Mouse (Mus musculus) megakaryocyte, embryonic 14.5 days (primary cell): ENCODE data around the gene Cox6b1. TPM values are rescaled to one million over a fixed set of nuclear protein-coding genes. Genes with fewer than 3 reads are reported as not detected.

ENCODE experiments used
- H3K27me3 ChIP-seq: replicated peaks from 2 replicates; pipeline ENCODE3; 2012; ENCODE audit warnings: inconsistent platforms
- H3K36me3 ChIP-seq: replicated peaks from 2 replicates; pipeline ENCODE3; 2012; ENCODE audit warnings: low read length, inconsistent platforms, mixed read lengths
- H3K4me1 ChIP-seq: 2 replicates; pipeline ENCODE4 v1.6.1; 2012; ENCODE audit warnings: inconsistent platforms
- H3K4me3 ChIP-seq: replicated peaks from 2 replicates; pipeline ENCODE3; 2012; ENCODE audit warnings: moderate library complexity, mild to moderate bottlenecking, inconsistent platforms
- H3K9me3 ChIP-seq: 2 replicates; pipeline ENCODE4 v1.6.1; 2012; ENCODE audit warnings: inconsistent platforms
- FLI1 ChIP-seq: IDR thresholded peaks from 2 replicates; pipeline ENCODE4 v1.6.1; 2012; ENCODE audit warnings: low read length, inconsistent platforms, mixed read lengths
- GATA1 ChIP-seq: IDR thresholded peaks from 3 replicates; pipeline ENCODE4 v1.6.1; 2012; ENCODE audit warnings: mixed read lengths, low read length, inconsistent platforms, borderline replicate concordance
- polyA plus RNA-seq: library from polyadenylated mRNA; stranded (reverse); fragments of >175 nt; gene quantifications from 2 replicates; pipeline ENCODE4 v1.2.3, GENCODE M21; 2012; ENCODE audit warnings: low replicate concordance; ENCODE audit not compliant: insufficient read depth

The Cox6b1 gene
- polyA plus RNA-seq, 1 experiment: 197 TPM

GRCm38 (mm10) chr7:30634621-30635020 lies 8.7 kb upstream of the Cox6b1 start:
- H3K27me3 ChIP-seq: peaks cover 54% of the 10 kb centered on the region
- TF ChIP-seq FLI1 (no peak), GATA1 (no peak)

DNA sequence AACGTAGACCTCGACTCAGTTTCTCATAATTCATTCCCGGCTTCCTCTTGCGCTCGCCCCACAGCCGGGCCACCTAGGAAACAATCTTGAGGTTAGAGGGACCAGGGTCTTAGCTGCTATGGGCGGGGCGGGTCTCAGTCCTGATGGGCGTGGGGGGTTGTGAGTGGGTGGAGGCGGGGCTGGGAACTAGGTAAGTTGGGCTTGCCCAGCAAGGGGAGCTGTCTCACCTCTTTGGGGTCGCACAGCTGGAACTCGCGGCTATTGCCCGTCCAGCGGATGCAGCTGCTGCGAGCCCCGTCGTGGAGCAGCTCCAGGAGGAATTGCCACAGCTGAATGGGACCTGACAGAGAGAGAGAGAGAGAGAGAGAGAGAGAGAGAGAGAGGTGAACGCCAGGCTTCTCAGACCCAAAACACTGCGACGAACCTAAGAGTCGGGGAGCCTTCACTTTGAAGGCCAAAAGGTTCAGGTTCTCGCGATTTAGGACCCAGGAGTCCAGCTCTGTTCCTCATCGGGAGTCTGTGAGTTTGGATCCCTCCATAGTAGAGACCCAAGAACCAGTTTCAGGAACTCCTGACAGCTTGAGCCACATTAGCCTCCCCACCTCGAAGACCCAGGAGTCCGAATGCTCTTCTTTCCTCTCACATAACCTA lies 7.9 kb upstream of the Cox6b1 start:
- peaks cover 51% of the 10 kb centered on the region for H3K4me1 ChIP-seq
- no peaks in the 10 kb centered on the region for H3K9me3 ChIP-seq
- H3K4me3 ChIP-seq: peak overlapping the region; percentile 89
- peaks cover under 1% of the 10 kb centered on the region for H3K36me3 ChIP-seq
- peaks cover 57% of the 10 kb centered on the region for H3K27me3 ChIP-seq
- TF ChIP-seq FLI1: no peak
- no peak for TF ChIP-seq GATA1

More at GRCm38 (mm10) chr7:30634621-30635020, 8.7 kb upstream of the Cox6b1 start:
- H3K9me3 ChIP-seq: no peaks in the 10 kb centered on the region
- peak overlapping the region; percentile 89 for H3K4me3 ChIP-seq
- H3K4me1 ChIP-seq: peaks cover 52% of the 10 kb centered on the region
- H3K36me3 ChIP-seq: peaks cover 3% of the 10 kb centered on the region

DNA sequence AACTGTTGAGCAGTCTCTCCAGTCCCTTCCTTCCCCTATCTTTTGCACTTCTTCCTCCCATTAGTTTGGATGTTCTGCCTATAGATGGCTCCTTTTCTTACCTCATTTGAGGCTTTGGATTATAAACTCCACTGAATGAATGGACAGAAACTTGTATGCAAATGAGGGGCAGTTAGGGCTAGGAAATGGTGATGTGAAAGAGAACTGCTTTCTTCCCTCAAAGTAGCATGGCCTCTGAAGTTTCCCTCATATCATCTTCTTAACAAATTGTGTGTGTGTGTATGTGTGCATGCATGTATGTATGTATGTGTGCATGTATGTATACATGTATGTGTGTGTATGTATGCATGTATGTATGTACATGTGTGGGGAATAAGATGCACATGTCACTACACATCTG lies 3.1 kb upstream of the Cox6b1 start:
- peaks cover 39% of the 10 kb centered on the region for H3K4me1 ChIP-seq

GRCm38 (mm10) chr7:30626647-30627046 lies 696 bp upstream of the Cox6b1 start:
- H3K9me3 ChIP-seq: no peaks in the 10 kb centered on the region
- no peak for TF ChIP-seq FLI1
- TF ChIP-seq GATA1: no peak
- peaks cover 8% of the 10 kb centered on the region for H3K27me3 ChIP-seq
- peaks cover 30% of the 10 kb centered on the region for H3K36me3 ChIP-seq
- H3K4me1 ChIP-seq: peaks cover 40% of the 10 kb centered on the region
- H3K4me3 ChIP-seq: no peak overlapping the region

More for the DNA sequence above, 3.1 kb upstream of the Cox6b1 start:
- Histone ChIP-seq H3K4me3 (no peak overlapping the region), H3K9me3 (no peaks in the 10 kb centered on the region), H3K36me3 (peaks cover 9% of the 10 kb centered on the region), H3K27me3 (peaks cover 27% of the 10 kb centered on the region)
- TF ChIP-seq FLI1 (no peak), GATA1 (no peak)

- H3K27me3 ChIP-seq: no peaks in the 10 kb centered on the region
Observed at GRCm38 (mm10) chr7:30619202-30619601, 6.7 kb downstream of the Cox6b1 start.

GRCm38 (mm10) chr7:30618658-30619057 lies 7.3 kb downstream of the Cox6b1 start:
- H3K27me3 ChIP-seq: no peaks in the 10 kb centered on the region
- no peaks in the 10 kb centered on the region for H3K9me3 ChIP-seq
- peaks cover 21% of the 10 kb centered on the region for H3K4me1 ChIP-seq
- no peak overlapping the region for H3K4me3 ChIP-seq
- TF ChIP-seq FLI1 (no peak), GATA1 (no peak)
- H3K36me3 ChIP-seq: peaks cover 76% of the 10 kb centered on the region

More at GRCm38 (mm10) chr7:30619202-30619601, 6.7 kb downstream of the Cox6b1 start:
- H3K36me3 ChIP-seq: peaks cover 81% of the 10 kb centered on the region
- H3K4me3 ChIP-seq: no peak overlapping the region
- H3K9me3 ChIP-seq: no peaks in the 10 kb centered on the region
- TF ChIP-seq FLI1: no peak
- no peak for TF ChIP-seq GATA1
- peaks cover 19% of the 10 kb centered on the region for H3K4me1 ChIP-seq

- peaks cover 17% of the 10 kb centered on the region for H3K4me1 ChIP-seq
- no peak for TF ChIP-seq FLI1
- TF ChIP-seq GATA1: no peak
- H3K9me3 ChIP-seq: no peaks in the 10 kb centered on the region
- peaks cover 48% of the 10 kb centered on the region for H3K36me3 ChIP-seq
- peaks cover 3% of the 10 kb centered on the region for H3K27me3 ChIP-seq
- H3K4me3 ChIP-seq: no peak overlapping the region
Observed at GRCm38 (mm10) chr7:30615049-30615760, 10.7 kb downstream of the Cox6b1 start.

DNA sequence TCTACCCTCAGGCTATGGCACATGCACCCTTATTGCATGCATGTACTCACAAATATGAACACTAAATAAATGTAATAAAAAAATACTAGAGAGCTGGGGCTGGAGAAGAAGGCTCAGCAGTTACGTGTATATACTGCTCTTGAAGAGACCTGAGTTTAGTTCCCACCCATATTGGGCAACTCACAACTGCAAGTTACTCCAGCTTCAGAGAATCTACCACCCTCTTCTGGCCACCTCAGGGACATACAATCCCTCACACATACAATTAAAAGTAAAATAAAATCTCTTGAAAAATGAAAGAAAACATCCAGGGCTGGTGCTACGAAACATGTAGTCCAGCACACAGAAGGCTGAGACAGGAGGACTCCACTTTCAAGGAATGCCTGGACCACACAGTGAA lies 11.5 kb downstream of the Cox6b1 start:
- Histone ChIP-seq H3K4me3 (no peak overlapping the region), H3K4me1 (peaks cover 20% of the 10 kb centered on the region), H3K27me3 (peaks cover 3% of the 10 kb centered on the region), H3K36me3 (peaks cover 44% of the 10 kb centered on the region), H3K9me3 (no peaks in the 10 kb centered on the region)
- no peak for TF ChIP-seq GATA1
- no peak for TF ChIP-seq FLI1

GRCm38 (mm10) chr7:30613529-30614112 lies 12.3 kb downstream of the Cox6b1 start:
- no peaks in the 10 kb centered on the region for H3K9me3 ChIP-seq
- peaks cover 18% of the 10 kb centered on the region for H3K4me1 ChIP-seq
- peaks cover 36% of the 10 kb centered on the region for H3K36me3 ChIP-seq
- H3K27me3 ChIP-seq: peaks cover 3% of the 10 kb centered on the region
- TF ChIP-seq FLI1: no peak
- no peak for TF ChIP-seq GATA1
- peak overlapping the region; percentile 42 for H3K4me3 ChIP-seq
